Mouse (Mus musculus): Measurements from ENCODE around the gene Scamp2. TPM values are rescaled to one million over a fixed set of nuclear protein-coding genes. Genes with fewer than 3 reads are reported as not detected.

The Scamp2 gene
- polyA plus RNA-seq, 1 experiment, result 38.3 TPM

DNA sequence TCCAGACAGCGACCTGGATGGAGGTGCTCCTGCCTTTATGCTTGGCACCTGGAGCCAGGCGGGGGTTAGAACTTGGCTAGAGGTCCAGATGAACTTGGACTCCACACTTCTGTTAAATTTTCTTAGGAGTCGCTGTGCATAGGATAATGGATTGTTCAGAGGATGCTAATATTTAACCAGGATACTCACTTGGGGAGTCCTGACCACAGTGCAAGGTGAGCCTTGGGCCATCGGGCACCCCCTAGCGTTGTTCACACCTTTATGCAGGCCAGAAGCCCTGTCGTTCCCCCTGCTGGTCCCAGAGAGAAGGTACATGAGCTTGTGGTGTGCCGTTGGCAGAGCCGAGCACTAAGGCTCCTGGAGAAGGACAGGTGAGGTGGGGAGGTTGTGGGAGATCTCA is 6.1 kb downstream of the Scamp2 start:
- H3ac ChIP-seq (ENCODE audit: control insufficient read depth, insufficient read length), result no peak overlapping the region

GRCm38 (mm10) chr9:57568500-57568899 is 7.8 kb downstream of the Scamp2 start:
- no peak overlapping the region for H3ac ChIP-seq (ENCODE audit: control insufficient read depth, insufficient read length)
- TF ChIP-seq POLR2AphosphoS2 (IDR thresholded peaks at IDR 0.05; ENCODE audit: insufficient read length, low read depth) (no peak), E2F4 (IDR thresholded peaks at IDR 0.05; ENCODE audit: insufficient read depth) (no peak), REST (IDR thresholded peaks at IDR 0.05; ENCODE audit: insufficient read depth, insufficient read length) (no peak), USF1 (IDR thresholded peaks at IDR 0.05; ENCODE audit: low read depth) (no peak), SRF (IDR thresholded peaks at IDR 0.05; ENCODE audit: control insufficient read depth, insufficient read length, low read depth) (no peak), POLR2A (IDR thresholded peaks at IDR 0.05; ENCODE audit: insufficient read length, low read depth) (no peak), MYOG (IDR thresholded peaks at IDR 0.05; ENCODE audit: control insufficient read depth in 1 of 3, insufficient read depth in 1 of 3, insufficient read length in 2 of 3, low read depth in 2 of 3) (no peak), TCF3 (IDR thresholded peaks at IDR 0.05; ENCODE audit: insufficient read length, low read depth) (no peak), MYOD1 (IDR thresholded peaks at IDR 0.05; ENCODE audit: control insufficient read depth in 1 of 3, insufficient read length in 2 of 3, low read depth in 2 of 3) (no peak), MAX (IDR thresholded peaks at IDR 0.05; ENCODE audit: low read depth) (no peak), TCF12 (IDR thresholded peaks at IDR 0.05; ENCODE audit: insufficient read depth, poor library complexity, severe bottlenecking) (no peak), CEBPB (IDR thresholded peaks at IDR 0.05; ENCODE audit: insufficient read depth, poor library complexity, severe bottlenecking) (no peak)
- no peaks in the 10 kb centered on the region for H3K27me3 ChIP-seq (ENCODE audit: control insufficient read depth, insufficient read depth, insufficient read length)
- no peak overlapping the region for H3K4me2 ChIP-seq (ENCODE audit: low read depth)
- peaks cover 11% of the 10 kb centered on the region for H3K36me3 ChIP-seq (ENCODE audit: control insufficient read depth, insufficient read depth)
- peaks cover 26% of the 10 kb centered on the region for H3K79me2 ChIP-seq (ENCODE audit: control insufficient read depth, insufficient read depth)
- H3K4me3 ChIP-seq, result no peak overlapping the region

More for the DNA sequence above, 6.1 kb downstream of the Scamp2 start:
- Histone ChIP-seq H3K36me3 (ENCODE audit: control insufficient read depth, insufficient read depth) (peaks cover 7% of the 10 kb centered on the region), H3K4me3 (no peak overlapping the region), H3K4me2 (ENCODE audit: low read depth) (no peak overlapping the region), H3K79me2 (ENCODE audit: control insufficient read depth, insufficient read depth) (peaks cover 34% of the 10 kb centered on the region), H3K27me3 (ENCODE audit: control insufficient read depth, insufficient read depth, insufficient read length) (no peaks in the 10 kb centered on the region)
- no peak for TF ChIP-seq E2F4 (IDR thresholded peaks at IDR 0.05; ENCODE audit: insufficient read depth)
- no peak for TF ChIP-seq POLR2AphosphoS2 (IDR thresholded peaks at IDR 0.05; ENCODE audit: insufficient read length, low read depth)
- no peak for TF ChIP-seq CEBPB (IDR thresholded peaks at IDR 0.05; ENCODE audit: insufficient read depth, poor library complexity, severe bottlenecking)
- no peak for TF ChIP-seq TCF3 (IDR thresholded peaks at IDR 0.05; ENCODE audit: insufficient read length, low read depth)
- TF ChIP-seq USF1 (IDR thresholded peaks at IDR 0.05; ENCODE audit: low read depth), result no peak
- no peak for TF ChIP-seq MYOG (IDR thresholded peaks at IDR 0.05; ENCODE audit: control insufficient read depth in 1 of 3, insufficient read depth in 1 of 3, insufficient read length in 2 of 3, low read depth in 2 of 3)
- no peak for TF ChIP-seq REST (IDR thresholded peaks at IDR 0.05; ENCODE audit: insufficient read depth, insufficient read length)
- TF ChIP-seq MAX (IDR thresholded peaks at IDR 0.05; ENCODE audit: low read depth), result no peak
- no peak for TF ChIP-seq TCF12 (IDR thresholded peaks at IDR 0.05; ENCODE audit: insufficient read depth, poor library complexity, severe bottlenecking)
- TF ChIP-seq SRF (IDR thresholded peaks at IDR 0.05; ENCODE audit: control insufficient read depth, insufficient read length, low read depth), result no peak
- TF ChIP-seq MYOD1 (IDR thresholded peaks at IDR 0.05; ENCODE audit: control insufficient read depth in 1 of 3, insufficient read length in 2 of 3, low read depth in 2 of 3), result no peak
- no peak for TF ChIP-seq POLR2A (IDR thresholded peaks at IDR 0.05; ENCODE audit: insufficient read length, low read depth)

GRCm38 (mm10) chr9:57574397-57574796 is 13.7 kb downstream of the Scamp2 start:
- Histone ChIP-seq H3K36me3 (ENCODE audit: control insufficient read depth, insufficient read depth) (peaks cover 14% of the 10 kb centered on the region), H3ac (ENCODE audit: control insufficient read depth, insufficient read length) (no peak overlapping the region), H3K4me2 (ENCODE audit: low read depth) (no peak overlapping the region), H3K79me2 (ENCODE audit: control insufficient read depth, insufficient read depth) (no peaks in the 10 kb centered on the region), H3K4me3 (no peak overlapping the region), H3K27me3 (ENCODE audit: control insufficient read depth, insufficient read depth, insufficient read length) (no peaks in the 10 kb centered on the region)
- no peak for TF ChIP-seq SRF (IDR thresholded peaks at IDR 0.05; ENCODE audit: control insufficient read depth, insufficient read length, low read depth)
- no peak for TF ChIP-seq TCF3 (IDR thresholded peaks at IDR 0.05; ENCODE audit: insufficient read length, low read depth)
- no peak for TF ChIP-seq POLR2A (IDR thresholded peaks at IDR 0.05; ENCODE audit: insufficient read length, low read depth)

- peaks cover 14% of the 10 kb centered on the region for H3K36me3 ChIP-seq (ENCODE audit: control insufficient read depth, insufficient read depth)
- no peak overlapping the region for H3K4me3 ChIP-seq
- TF ChIP-seq CEBPB (IDR thresholded peaks at IDR 0.05; ENCODE audit: insufficient read depth, poor library complexity, severe bottlenecking) (no peak), USF1 (IDR thresholded peaks at IDR 0.05; ENCODE audit: low read depth) (no peak), TCF12 (IDR thresholded peaks at IDR 0.05; ENCODE audit: insufficient read depth, poor library complexity, severe bottlenecking) (no peak), MYOG (IDR thresholded peaks at IDR 0.05; ENCODE audit: control insufficient read depth in 1 of 3, insufficient read depth in 1 of 3, insufficient read length in 2 of 3, low read depth in 2 of 3) (no peak), POLR2A (IDR thresholded peaks at IDR 0.05; ENCODE audit: insufficient read length, low read depth) (no peak), SRF (IDR thresholded peaks at IDR 0.05; ENCODE audit: control insufficient read depth, insufficient read length, low read depth) (no peak), MAX (IDR thresholded peaks at IDR 0.05; ENCODE audit: low read depth) (no peak), MYOD1 (IDR thresholded peaks at IDR 0.05; ENCODE audit: control insufficient read depth in 1 of 3, insufficient read length in 2 of 3, low read depth in 2 of 3) (no peak), E2F4 (IDR thresholded peaks at IDR 0.05; ENCODE audit: insufficient read depth) (no peak)
- no peak overlapping the region for H3K4me2 ChIP-seq (ENCODE audit: low read depth)
- H3K27me3 ChIP-seq (ENCODE audit: control insufficient read depth, insufficient read depth, insufficient read length), result no peaks in the 10 kb centered on the region
- no peaks in the 10 kb centered on the region for H3K79me2 ChIP-seq (ENCODE audit: control insufficient read depth, insufficient read depth)
- H3ac ChIP-seq (ENCODE audit: control insufficient read depth, insufficient read length), result no peak overlapping the region
Measured at GRCm38 (mm10) chr9:57575577-57575976, 14.8 kb downstream of the Scamp2 start.

DNA sequence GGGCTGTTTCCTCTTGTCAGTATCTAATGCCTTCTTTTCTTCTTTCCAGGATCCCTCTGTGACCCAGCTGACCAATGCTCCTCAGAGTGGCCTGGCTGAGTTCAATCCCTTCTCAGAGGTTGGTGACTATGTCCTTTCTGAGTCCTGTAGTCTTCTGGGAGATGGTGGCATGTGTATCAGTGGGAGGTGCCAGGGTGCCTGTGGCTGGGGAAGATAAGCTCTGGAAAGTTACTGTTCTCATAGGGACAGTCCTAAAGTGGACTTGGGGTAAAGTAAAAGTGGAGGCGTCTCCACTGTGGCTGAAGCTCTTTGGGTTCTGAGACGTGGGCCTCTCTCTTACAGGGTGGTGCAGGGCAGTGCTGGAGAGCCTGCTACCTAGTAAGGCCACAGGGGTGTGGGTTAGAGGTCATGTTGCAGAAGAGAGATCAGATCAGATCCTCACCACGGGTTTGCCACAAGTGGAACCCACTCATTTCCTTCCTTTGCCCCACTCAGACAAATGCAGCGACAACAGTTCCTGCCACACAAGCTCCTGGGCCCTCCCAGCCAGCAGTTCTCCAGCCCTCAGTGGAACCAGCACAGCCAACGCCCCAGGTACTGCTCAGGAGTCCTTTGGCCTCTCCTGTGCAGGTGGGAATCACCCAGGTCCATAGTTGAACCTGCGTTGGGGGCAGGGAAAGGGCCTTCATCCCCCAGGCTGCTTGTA is 16.6 kb downstream of the Scamp2 start:
- Histone ChIP-seq H3K36me3 (ENCODE audit: control insufficient read depth, insufficient read depth) (peaks cover 16% of the 10 kb centered on the region), H3K27me3 (ENCODE audit: control insufficient read depth, insufficient read depth, insufficient read length) (no peaks in the 10 kb centered on the region), H3K79me2 (ENCODE audit: control insufficient read depth, insufficient read depth) (no peaks in the 10 kb centered on the region), H3ac (ENCODE audit: control insufficient read depth, insufficient read length) (no peak overlapping the region), H3K4me3 (no peak overlapping the region), H3K4me2 (ENCODE audit: low read depth) (no peak overlapping the region)
- TF ChIP-seq TCF12 (IDR thresholded peaks at IDR 0.05; ENCODE audit: insufficient read depth, poor library complexity, severe bottlenecking), result no peak
- TF ChIP-seq MYOD1 (IDR thresholded peaks at IDR 0.05; ENCODE audit: control insufficient read depth in 1 of 3, insufficient read length in 2 of 3, low read depth in 2 of 3), result no peak
- TF ChIP-seq SRF (IDR thresholded peaks at IDR 0.05; ENCODE audit: control insufficient read depth, insufficient read length, low read depth), result no peak
- no peak for TF ChIP-seq CEBPB (IDR thresholded peaks at IDR 0.05; ENCODE audit: insufficient read depth, poor library complexity, severe bottlenecking)
- no peak for TF ChIP-seq USF1 (IDR thresholded peaks at IDR 0.05; ENCODE audit: low read depth)
- TF ChIP-seq REST (IDR thresholded peaks at IDR 0.05; ENCODE audit: insufficient read depth, insufficient read length), result no peak
- TF ChIP-seq POLR2A (IDR thresholded peaks at IDR 0.05; ENCODE audit: insufficient read length, low read depth), result no peak
- no peak for TF ChIP-seq POLR2AphosphoS2 (IDR thresholded peaks at IDR 0.05; ENCODE audit: insufficient read length, low read depth)
- no peak for TF ChIP-seq E2F4 (IDR thresholded peaks at IDR 0.05; ENCODE audit: insufficient read depth)
- no peak for TF ChIP-seq TCF3 (IDR thresholded peaks at IDR 0.05; ENCODE audit: insufficient read length, low read depth)
- no peak for TF ChIP-seq MYOG (IDR thresholded peaks at IDR 0.05; ENCODE audit: control insufficient read depth in 1 of 3, insufficient read depth in 1 of 3, insufficient read length in 2 of 3, low read depth in 2 of 3)
- no peak for TF ChIP-seq MAX (IDR thresholded peaks at IDR 0.05; ENCODE audit: low read depth)
